Mouse (Mus musculus) lung, adult 18-20 months (tissue): Measurements from ENCODE around the gene Zfp428.
A peak's percentile ranks its signal among the peaks of the same experiment; 100 is the strongest.

Source experiments
- DNase-seq, 2 experiments: peaks; one replicate each; pipeline ENCODE4 v3.0.0; 2022; ENCODE audit warnings: mixed read lengths in 2 of 2

The Zfp428 gene

GRCm38 (mm10) chr7:24555786-24556185 is 49.0 kb downstream of the Zfp428 start:
- no peak for DNase-seq

GRCm38 (mm10) chr7:24561450-24561849 is 54.6 kb downstream of the Zfp428 start:
- no peak for DNase-seq

- DNase-seq: no peak
Observed at GRCm38 (mm10) chr7:24563191-24563836, 56.5 kb downstream of the Zfp428 start.

GRCm38 (mm10) chr7:24563837-24564206 is 57.0 kb downstream of the Zfp428 start:
- no peak for DNase-seq

GRCm38 (mm10) chr7:24564607-24565265 is 57.9 kb downstream of the Zfp428 start:
- peak; percentile 57 to 59 for DNase-seq
